Mouse (Mus musculus) limb, embryonic 11.5 days (tissue): ENCODE measurements around the gene Uncx. TPM values are rescaled to one million over a fixed set of nuclear protein-coding genes. Genes with fewer than 3 reads are reported as not detected.

Experiments
- ATAC-seq: fragments of 200-750 bp; cut with Nextera tagmentation; 2 replicates; pipeline ENCODE4 v1.8.0; 2017; ENCODE audit warnings: low read depth; ENCODE audit not compliant: insufficient number of reproducible peaks, low FRiP score, low TSS enrichment
- DNase-seq: peaks from one replicate; pipeline ENCODE4 v3.0.0-alpha.2; 2015; ENCODE audit warnings: low spot score
- H3K27ac ChIP-seq: fragments of 300-500 bp; sonication (generic); replicated peaks from 2 replicates; pipeline ENCODE4 v1.5.1; 2014; ENCODE audit warnings: low read depth, mild to moderate bottlenecking, low read length
- H3K27me3 ChIP-seq: fragments of 300-500 bp; sonication (generic); 2 replicates; pipeline ENCODE4 v1.6.1; 2014; ENCODE audit warnings: mild to moderate bottlenecking, low read length, mixed read lengths; ENCODE audit not compliant: control insufficient read depth, insufficient read depth
- H3K36me3 ChIP-seq: fragments of 300-500 bp; sonication (generic); 2 replicates; pipeline ENCODE4 v1.6.1; 2014; ENCODE audit warnings: mild to moderate bottlenecking, low read length, moderate library complexity, mixed read lengths; ENCODE audit not compliant: control insufficient read depth, insufficient read depth
- H3K4me1 ChIP-seq: fragments of 300-500 bp; sonication (generic); 2 replicates; pipeline ENCODE4 v1.6.1; 2014; ENCODE audit warnings: low read length, mixed read lengths; ENCODE audit not compliant: control insufficient read depth, insufficient read depth
- H3K4me2 ChIP-seq: fragments of 300-500 bp; sonication (generic); 2 replicates; pipeline ENCODE4 v1.6.1; 2014; ENCODE audit warnings: low read depth, mild to moderate bottlenecking, moderate library complexity; ENCODE audit not compliant: severe bottlenecking
- H3K4me3 ChIP-seq: fragments of 300-500 bp; sonication (generic); 2 replicates; pipeline ENCODE4 v1.5.1; 2014; ENCODE audit warnings: low read depth, low read length
- H3K9ac ChIP-seq: fragments of 300-500 bp; sonication (generic); 2 replicates; pipeline ENCODE4 v1.6.1; 2014; ENCODE audit warnings: mild to moderate bottlenecking, low read length
- H3K9me3 ChIP-seq: fragments of 300-500 bp; sonication (generic); 2 replicates; pipeline ENCODE4 v1.6.1; 2016; ENCODE audit warnings: low read length; ENCODE audit not compliant: control insufficient read depth
- WGBS: fragments of 180-500 bp; shearing (Covaris S2); extraction: QIAGEN DNeasy Blood & Tissue Kit; methylation state at CpG from one replicate; pipeline ENCODE4 v1.1.7; 2014; 5-methylcytosine and 5-hydroxymethylcytosine counted together
- polyA plus RNA-seq: library from polyadenylated mRNA; unstranded; fragments of >200 nt; fragmentation: Nextera tagmentation; extraction: Ambion mirVana; gene quantifications from 2 replicates; pipeline ENCODE4 v1.2.1, GENCODE M21; 2014

Gene Uncx
- polyA plus RNA-seq, result 0.08 and 0.21 TPM in 2 replicates

- H3K4me2 ChIP-seq, result no peak within 1 kb of the TSS
- H3K9ac ChIP-seq, result no peak within 1 kb of the TSS
- 0 out of 2 replicates have a peak within 1 kb of the TSS, but pooled peaks have one; percentile 0 for H3K4me3 ChIP-seq
- ATAC-seq (no peak), DNase-seq (no peak)
- H3K27me3 ChIP-seq, result peaks cover 95% of the 10 kb centered on the region
- 0 out of 2 replicates have a peak, but pooled peaks cover 4% of the 10 kb centered on the region for H3K4me1 ChIP-seq
- WGBS, result under 1% methylated on average over 15 of the region's 15 CpGs
- H3K36me3 ChIP-seq, result no peaks in the 10 kb centered on the region
- no peak within 1 kb of the TSS for H3K27ac ChIP-seq
- no peaks in the 10 kb centered on the region for H3K9me3 ChIP-seq
Observed at GRCm38 (mm10) chr5:139543214-139543613, at the start of gene Uncx. Gene Uncx (plus strand): TSS chr5:139543494.

- no peaks in the 10 kb centered on the region for H3K27me3 ChIP-seq
- no peaks in the 10 kb centered on the region for H3K9me3 ChIP-seq
Observed at GRCm38 (mm10) chr5:139493690-139494089, 49.6 kb upstream of the Uncx start.

GRCm38 (mm10) chr5:139495019-139495669, 48.1 kb upstream of the Uncx start:
- no peaks in the 10 kb centered on the region for H3K36me3 ChIP-seq
- no peaks in the 10 kb centered on the region for H3K9me3 ChIP-seq
- WGBS, result 29% methylated on average over 22 of the region's 22 CpGs
- no peak overlapping the region for H3K4me3 ChIP-seq
- no peak overlapping the region for H3K9ac ChIP-seq
- no peak for ATAC-seq
- peak; percentile 55 for DNase-seq
- no peaks in the 10 kb centered on the region for H3K4me1 ChIP-seq
- H3K27me3 ChIP-seq, result no peaks in the 10 kb centered on the region
- no peak overlapping the region for H3K4me2 ChIP-seq
- no peak overlapping the region for H3K27ac ChIP-seq

More at GRCm38 (mm10) chr5:139493690-139494089, 49.6 kb upstream of the Uncx start:
- H3K4me1 ChIP-seq, result no peaks in the 10 kb centered on the region
- H3K27ac ChIP-seq, result no peak overlapping the region
- no peaks in the 10 kb centered on the region for H3K36me3 ChIP-seq
- ATAC-seq (no peak), DNase-seq (no peak)
- no peak overlapping the region for H3K9ac ChIP-seq
- 42% methylated on average over 5 of the region's 5 CpGs for WGBS
- H3K4me3 ChIP-seq, result no peak overlapping the region
- no peak overlapping the region for H3K4me2 ChIP-seq

DNA sequence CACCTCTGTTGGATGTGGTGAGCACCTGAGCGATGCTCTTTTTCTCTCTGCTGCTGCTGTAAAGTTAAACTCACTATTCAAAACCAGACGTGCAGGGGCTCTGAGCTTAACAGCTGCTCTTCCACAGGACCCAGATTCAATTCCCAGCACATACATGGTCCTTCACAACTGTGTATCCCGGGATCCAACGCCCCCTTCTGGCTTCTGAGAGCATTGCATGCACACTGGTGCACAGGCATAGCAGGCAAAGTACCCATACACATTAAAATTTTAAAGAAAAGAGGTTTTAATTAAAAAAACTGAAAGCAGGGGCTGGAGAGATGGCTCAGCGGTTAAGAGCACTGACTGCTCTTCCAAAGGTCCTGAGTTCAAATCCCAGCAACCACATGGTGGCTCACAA, 46.4 kb upstream of the Uncx start:
- no peak overlapping the region for H3K27ac ChIP-seq
- H3K4me3 ChIP-seq, result no peak overlapping the region
- no peak overlapping the region for H3K4me2 ChIP-seq
- DNase-seq, result no peak
- no peaks in the 10 kb centered on the region for H3K9me3 ChIP-seq
- no peaks in the 10 kb centered on the region for H3K36me3 ChIP-seq
- WGBS, result 57% methylated on average over 5 of the region's 5 CpGs
- no peak for ATAC-seq
- no peaks in the 10 kb centered on the region for H3K4me1 ChIP-seq
- no peak overlapping the region for H3K9ac ChIP-seq
- no peaks in the 10 kb centered on the region for H3K27me3 ChIP-seq

- H3K9me3 ChIP-seq, result no peaks in the 10 kb centered on the region
- no peak overlapping the region for H3K4me3 ChIP-seq
- no peak overlapping the region for H3K4me2 ChIP-seq
- no peaks in the 10 kb centered on the region for H3K4me1 ChIP-seq
- ATAC-seq, result no peak
- no peak overlapping the region for H3K27ac ChIP-seq
- 57% methylated on average over 5 of the region's 5 CpGs for WGBS
- H3K9ac ChIP-seq, result no peak overlapping the region
- no peaks in the 10 kb centered on the region for H3K36me3 ChIP-seq
- no peaks in the 10 kb centered on the region for H3K27me3 ChIP-seq
- DNase-seq, result no peak
Observed at GRCm38 (mm10) chr5:139498791-139499190, 44.5 kb upstream of the Uncx start.

- H3K27ac ChIP-seq, result no peak overlapping the region
- no peak for ATAC-seq
- H3K4me2 ChIP-seq, result no peak overlapping the region
- 87% methylated on average over 14 of the region's 14 CpGs for whole genome bisulfite sequencing
- no peaks in the 10 kb centered on the region for H3K27me3 ChIP-seq
- no peaks in the 10 kb centered on the region for H3K9me3 ChIP-seq
- H3K4me1 ChIP-seq, result no peaks in the 10 kb centered on the region
- H3K4me3 ChIP-seq, result no peak overlapping the region
- H3K36me3 ChIP-seq, result no peaks in the 10 kb centered on the region
- no peak overlapping the region for H3K9ac ChIP-seq
- no peak for DNase-seq
Observed at GRCm38 (mm10) chr5:139502281-139502680, 41.0 kb upstream of the Uncx start.

DNA sequence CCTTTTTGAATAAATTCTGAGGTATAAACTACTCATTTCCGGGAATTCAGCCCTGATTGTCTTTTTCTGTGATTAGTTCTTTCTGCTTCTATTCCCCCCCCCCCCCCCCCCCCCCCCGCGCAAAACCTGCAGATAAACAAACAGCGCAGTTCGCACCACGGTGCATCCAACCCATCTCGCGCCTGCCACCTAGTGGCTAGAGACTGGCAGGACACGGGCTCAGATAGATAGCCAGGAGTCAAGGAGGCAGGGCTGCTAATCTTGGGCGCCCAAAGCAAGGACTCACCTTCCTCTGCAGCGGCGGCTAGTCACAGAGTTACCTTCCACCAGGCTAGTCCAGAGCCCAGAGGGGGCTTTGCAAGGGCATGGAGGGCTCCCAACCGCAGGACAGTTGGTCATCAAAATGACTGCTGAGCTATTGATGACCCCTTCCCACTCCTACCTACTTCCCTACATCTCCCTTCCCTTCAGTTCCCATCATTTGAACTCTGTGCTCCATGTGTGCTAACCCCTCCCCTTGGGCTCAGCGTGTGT, 38.2 kb upstream of the Uncx start:
- 5% methylated on average over 13 of the region's 14 CpGs for WGBS
- H3K9me3 ChIP-seq, result no peaks in the 10 kb centered on the region
- ATAC-seq (no peak), DNase-seq (peak; percentile 85)
- H3K4me1 ChIP-seq, result no peaks in the 10 kb centered on the region
- no peak overlapping the region for H3K27ac ChIP-seq
- H3K27me3 ChIP-seq, result no peaks in the 10 kb centered on the region
- H3K9ac ChIP-seq, result no peak overlapping the region
- H3K4me2 ChIP-seq, result no peak overlapping the region
- H3K4me3 ChIP-seq, result no peak overlapping the region
- H3K36me3 ChIP-seq, result no peaks in the 10 kb centered on the region

DNA sequence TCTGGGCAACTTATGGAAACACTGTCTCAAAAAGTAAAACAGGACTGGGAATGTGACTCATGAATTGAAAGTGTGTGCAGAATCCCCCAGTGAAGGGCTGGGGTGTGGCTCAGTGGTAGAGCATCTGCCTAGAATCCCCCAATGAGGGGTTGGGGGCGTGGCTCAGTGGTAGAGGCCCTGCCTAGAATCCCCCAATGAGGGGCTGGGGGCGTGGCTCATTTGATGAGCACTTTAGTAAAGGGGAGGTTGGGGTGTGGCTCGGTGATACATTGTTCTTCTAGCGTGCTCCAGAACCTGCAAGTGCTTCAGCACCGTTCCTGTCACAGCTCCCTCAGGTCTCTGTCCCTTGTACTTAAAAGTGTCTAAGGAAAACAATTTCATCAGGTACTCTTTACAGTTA, 37.1 kb upstream of the Uncx start:
- H3K9ac ChIP-seq, result no peak overlapping the region
- H3K4me1 ChIP-seq, result no peaks in the 10 kb centered on the region
- ATAC-seq, result no peak
- 19% methylated on average over 5 of the region's 5 CpGs for WGBS
- H3K4me3 ChIP-seq, result no peak overlapping the region
- no peaks in the 10 kb centered on the region for H3K9me3 ChIP-seq
- H3K4me2 ChIP-seq, result no peak overlapping the region
- no peak for DNase-seq
- no peaks in the 10 kb centered on the region for H3K36me3 ChIP-seq
- no peak overlapping the region for H3K27ac ChIP-seq
- H3K27me3 ChIP-seq, result no peaks in the 10 kb centered on the region
